Mouse (Mus musculus) cortical plate, adult 2 months (tissue): ENCODE results near the gene Dock11.

Source experiments
- CTCF ChIP-seq: fragments of 200-500 bp; IDR thresholded peaks from 2 replicates; pipeline ENCODE4 v1.5.1; 2011; ENCODE audit warnings: mild to moderate bottlenecking, control low read depth, low read length; ENCODE audit not compliant: insufficient read depth; ENCODE audit errors: extremely low read depth
- POLR2A ChIP-seq: fragments of 200-500 bp; IDR thresholded peaks from 2 replicates; pipeline ENCODE4 v1.6.1; 2011; ENCODE audit warnings: mild to moderate bottlenecking, low read length, control low read depth; ENCODE audit not compliant: insufficient read depth; ENCODE audit errors: extremely low read depth

- TF ChIP-seq POLR2A (no peak), CTCF (no peak)
Observed at GRCm38 (mm10) chrX:35932952-35933351, 44.3 kb downstream of the Dock11 start.
